Mouse (Mus musculus): Measurements from ENCODE around the gene Trhde. TPM values are rescaled to one million over a fixed set of nuclear protein-coding genes. Genes with fewer than 3 reads are reported as not detected.

The Trhde gene
- polyA plus RNA-seq, 1 experiment from 2014 or later: 0.07 TPM

DNA sequence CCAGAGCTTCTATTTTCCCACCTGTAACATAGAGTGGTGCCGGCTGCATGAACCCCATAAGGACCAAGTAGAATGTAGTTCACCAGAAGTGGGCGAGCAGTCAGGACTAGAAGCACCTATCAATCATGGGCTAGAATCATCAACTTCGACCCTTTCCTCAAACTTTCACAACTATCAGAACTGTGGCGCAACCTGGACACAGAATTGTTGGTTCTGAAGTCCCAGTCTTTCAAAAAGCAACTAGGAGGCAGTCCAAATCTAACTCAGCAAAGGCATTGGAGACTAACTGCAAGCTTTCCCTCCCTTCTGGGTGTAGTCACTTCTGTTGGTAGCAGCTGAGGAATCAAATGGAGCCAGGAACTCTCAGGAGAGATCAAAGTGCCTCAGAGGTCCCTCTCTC is 2.6 kb downstream of the Trhde start:
- Histone ChIP-seq H3K9ac (ENCODE audit: low read length) (no peak overlapping the region), H3K27me3 (ENCODE audit: control insufficient read depth, insufficient read depth, low read length) (peaks cover 47% of the 10 kb centered on the region), H3K9me3 (replicated peaks; ENCODE audit: control insufficient read depth, low read length) (no peaks in the 10 kb centered on the region), H3K4me2 (ENCODE audit: low read depth, low read length) (no peak overlapping the region), H3K4me1 (ENCODE audit: control insufficient read depth, insufficient read depth, low read length) (peaks cover 8% of the 10 kb centered on the region), H3K27ac (ENCODE audit: low read length) (no peak overlapping the region), H3K36me3 (ENCODE audit: control insufficient read depth, insufficient read depth) (no peaks in the 10 kb centered on the region), H3K4me3 (ENCODE audit: low read length) (no peak overlapping the region)
- ATAC-seq (replicated peaks; ENCODE audit: extremely low read depth, insufficient read depth, low FRiP score): no peak
- 81% methylated on average over 4 of the region's 4 CpGs for WGBS

DNA sequence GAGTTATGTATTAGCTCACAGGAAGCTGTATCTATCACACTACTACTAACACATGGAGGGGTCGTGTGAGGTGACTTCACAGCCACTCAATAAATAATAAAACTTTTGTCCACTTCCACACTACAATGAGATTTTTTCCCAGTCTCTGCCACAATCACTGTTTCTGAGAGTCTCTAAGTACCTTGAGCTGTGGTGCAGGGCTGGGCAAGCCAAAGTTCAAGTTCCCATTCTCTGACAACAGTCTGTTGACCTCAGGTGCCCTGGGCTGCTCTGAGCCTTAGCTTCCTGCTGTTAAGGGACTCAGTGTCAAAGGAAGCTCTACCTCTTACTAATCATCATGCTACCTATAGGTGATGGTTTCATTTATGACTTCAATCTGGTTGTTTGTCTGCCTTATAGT is 3.3 kb downstream of the Trhde start:
- H3K4me3 ChIP-seq (ENCODE audit: low read length): no peak overlapping the region
- peaks cover 45% of the 10 kb centered on the region for H3K27me3 ChIP-seq (ENCODE audit: control insufficient read depth, insufficient read depth, low read length)
- no peak overlapping the region for H3K4me2 ChIP-seq (ENCODE audit: low read depth, low read length)
- H3K9ac ChIP-seq (ENCODE audit: low read length): no peak overlapping the region
- H3K36me3 ChIP-seq (ENCODE audit: control insufficient read depth, insufficient read depth): no peaks in the 10 kb centered on the region
- no peak overlapping the region for H3K27ac ChIP-seq (ENCODE audit: low read length)
- peaks cover 8% of the 10 kb centered on the region for H3K4me1 ChIP-seq (ENCODE audit: control insufficient read depth, insufficient read depth, low read length)
- H3K9me3 ChIP-seq (replicated peaks; ENCODE audit: control insufficient read depth, low read length): no peaks in the 10 kb centered on the region
- WGBS: 58% methylated on average over 1 of the region's 1 CpGs
- no peak for ATAC-seq (replicated peaks; ENCODE audit: extremely low read depth, insufficient read depth, low FRiP score)

DNA sequence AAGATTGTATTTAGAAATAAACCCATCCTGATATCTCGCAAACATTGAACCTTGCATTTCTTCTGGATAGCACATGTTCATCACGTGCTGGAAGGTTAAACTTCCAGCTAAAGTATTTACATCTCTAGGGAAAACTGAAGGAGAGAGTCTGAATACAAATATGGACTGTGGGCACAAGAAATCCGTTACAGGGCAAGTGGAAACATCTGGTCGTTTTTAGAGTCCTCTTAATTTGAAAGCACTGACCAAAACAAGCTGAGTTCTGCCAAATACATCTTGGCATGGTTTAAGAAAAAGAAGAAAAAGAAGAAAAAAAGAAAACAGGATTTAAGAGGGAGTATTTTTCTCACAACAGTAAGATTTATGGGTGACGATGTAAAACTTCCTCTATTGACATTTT is 3.9 kb downstream of the Trhde start:
- Histone ChIP-seq H3K27ac (ENCODE audit: low read length) (no peak overlapping the region), H3K4me3 (ENCODE audit: low read length) (no peak overlapping the region), H3K9ac (ENCODE audit: low read length) (no peak overlapping the region), H3K36me3 (ENCODE audit: control insufficient read depth, insufficient read depth) (no peaks in the 10 kb centered on the region), H3K9me3 (replicated peaks; ENCODE audit: control insufficient read depth, low read length) (no peaks in the 10 kb centered on the region), H3K4me2 (ENCODE audit: low read depth, low read length) (no peak overlapping the region), H3K4me1 (ENCODE audit: control insufficient read depth, insufficient read depth, low read length) (peaks cover 8% of the 10 kb centered on the region), H3K27me3 (ENCODE audit: control insufficient read depth, insufficient read depth, low read length) (peaks cover 41% of the 10 kb centered on the region)
- WGBS: 59% methylated on average over 5 of the region's 5 CpGs
- ATAC-seq (replicated peaks; ENCODE audit: extremely low read depth, insufficient read depth, low FRiP score): no peak

- 62% methylated on average over 1 of the region's 1 CpGs for WGBS
Observed at GRCm38 (mm10) chr10:114797664-114798063, 4.4 kb downstream of the Trhde start.

GRCm38 (mm10) chr10:114796872-114797271 is 5.2 kb downstream of the Trhde start:
- H3K9me3 ChIP-seq (replicated peaks; ENCODE audit: control insufficient read depth, low read length): no peaks in the 10 kb centered on the region
- ATAC-seq (replicated peaks; ENCODE audit: extremely low read depth, insufficient read depth, low FRiP score): no peak
- WGBS: 68% methylated on average over 5 of the region's 5 CpGs
- H3K4me3 ChIP-seq (ENCODE audit: low read length): no peak overlapping the region
- peaks cover 27% of the 10 kb centered on the region for H3K27me3 ChIP-seq (ENCODE audit: control insufficient read depth, insufficient read depth, low read length)
- no peak overlapping the region for H3K4me2 ChIP-seq (ENCODE audit: low read depth, low read length)
- no peaks in the 10 kb centered on the region for H3K36me3 ChIP-seq (ENCODE audit: control insufficient read depth, insufficient read depth)
- no peak overlapping the region for H3K27ac ChIP-seq (ENCODE audit: low read length)
- 0 out of 2 replicates have a peak, but pooled peaks cover 3% of the 10 kb centered on the region for H3K4me1 ChIP-seq (ENCODE audit: control insufficient read depth, insufficient read depth, low read length)
- no peak overlapping the region for H3K9ac ChIP-seq (ENCODE audit: low read length)

More at GRCm38 (mm10) chr10:114797664-114798063, 4.4 kb downstream of the Trhde start:
- Histone ChIP-seq H3K9ac (ENCODE audit: low read length) (no peak overlapping the region), H3K27ac (ENCODE audit: low read length) (no peak overlapping the region), H3K9me3 (replicated peaks; ENCODE audit: control insufficient read depth, low read length) (no peaks in the 10 kb centered on the region), H3K36me3 (ENCODE audit: control insufficient read depth, insufficient read depth) (no peaks in the 10 kb centered on the region), H3K27me3 (ENCODE audit: control insufficient read depth, insufficient read depth, low read length) (peaks cover 35% of the 10 kb centered on the region), H3K4me3 (ENCODE audit: low read length) (no peak overlapping the region), H3K4me1 (ENCODE audit: control insufficient read depth, insufficient read depth, low read length) (peaks cover 8% of the 10 kb centered on the region), H3K4me2 (ENCODE audit: low read depth, low read length) (no peak overlapping the region)
- no peak for ATAC-seq (replicated peaks; ENCODE audit: extremely low read depth, insufficient read depth, low FRiP score)

GRCm38 (mm10) chr10:114794214-114794613 is 7.9 kb downstream of the Trhde start:
- Histone ChIP-seq H3K4me1 (ENCODE audit: control insufficient read depth, insufficient read depth, low read length) (no peaks in the 10 kb centered on the region), H3K27ac (ENCODE audit: low read length) (no peak overlapping the region), H3K9ac (ENCODE audit: low read length) (no peak overlapping the region), H3K36me3 (ENCODE audit: control insufficient read depth, insufficient read depth) (no peaks in the 10 kb centered on the region), H3K4me3 (ENCODE audit: low read length) (no peak overlapping the region), H3K27me3 (ENCODE audit: control insufficient read depth, insufficient read depth, low read length) (peaks cover 1% of the 10 kb centered on the region), H3K9me3 (replicated peaks; ENCODE audit: control insufficient read depth, low read length) (no peaks in the 10 kb centered on the region), H3K4me2 (ENCODE audit: low read depth, low read length) (no peak overlapping the region)
- 53% methylated on average over 6 of the region's 6 CpGs for WGBS
- no peak for ATAC-seq (replicated peaks; ENCODE audit: extremely low read depth, insufficient read depth, low FRiP score)

GRCm38 (mm10) chr10:114765914-114766313 is 36.2 kb downstream of the Trhde start:
- no peak overlapping the region for H3K9ac ChIP-seq (ENCODE audit: low read length)
- ATAC-seq (replicated peaks; ENCODE audit: extremely low read depth, insufficient read depth, low FRiP score): no peak
- WGBS: 66% methylated on average over 4 of the region's 4 CpGs
- no peaks in the 10 kb centered on the region for H3K36me3 ChIP-seq (ENCODE audit: control insufficient read depth, insufficient read depth)
- no peaks in the 10 kb centered on the region for H3K9me3 ChIP-seq (replicated peaks; ENCODE audit: control insufficient read depth, low read length)
- H3K4me2 ChIP-seq (ENCODE audit: low read depth, low read length): no peak overlapping the region
- no peaks in the 10 kb centered on the region for H3K4me1 ChIP-seq (ENCODE audit: control insufficient read depth, insufficient read depth, low read length)
- H3K27me3 ChIP-seq (ENCODE audit: control insufficient read depth, insufficient read depth, low read length): no peaks in the 10 kb centered on the region
- H3K27ac ChIP-seq (ENCODE audit: low read length): no peak overlapping the region
- H3K4me3 ChIP-seq (ENCODE audit: low read length): no peak overlapping the region

GRCm38 (mm10) chr10:114762125-114762524 is 40.0 kb downstream of the Trhde start:
- H3K9me3 ChIP-seq (replicated peaks; ENCODE audit: control insufficient read depth, low read length): no peaks in the 10 kb centered on the region
- 79% methylated on average over 7 of the region's 7 CpGs for WGBS
- H3K27ac ChIP-seq (ENCODE audit: low read length): no peak overlapping the region
- no peak overlapping the region for H3K4me2 ChIP-seq (ENCODE audit: low read depth, low read length)
- no peak for ATAC-seq (replicated peaks; ENCODE audit: extremely low read depth, insufficient read depth, low FRiP score)
- no peaks in the 10 kb centered on the region for H3K27me3 ChIP-seq (ENCODE audit: control insufficient read depth, insufficient read depth, low read length)
- H3K9ac ChIP-seq (ENCODE audit: low read length): no peak overlapping the region
- no peaks in the 10 kb centered on the region for H3K36me3 ChIP-seq (ENCODE audit: control insufficient read depth, insufficient read depth)
- H3K4me3 ChIP-seq (ENCODE audit: low read length): no peak overlapping the region
- H3K4me1 ChIP-seq (ENCODE audit: control insufficient read depth, insufficient read depth, low read length): no peaks in the 10 kb centered on the region

- no peaks in the 10 kb centered on the region for H3K9me3 ChIP-seq (replicated peaks; ENCODE audit: control insufficient read depth, low read length)
- no peak overlapping the region for H3K4me2 ChIP-seq (ENCODE audit: low read depth, low read length)
- 49% methylated on average over 3 of the region's 3 CpGs for WGBS
- ATAC-seq (replicated peaks; ENCODE audit: extremely low read depth, insufficient read depth, low FRiP score): no peak
- no peaks in the 10 kb centered on the region for H3K4me1 ChIP-seq (ENCODE audit: control insufficient read depth, insufficient read depth, low read length)
- no peak overlapping the region for H3K4me3 ChIP-seq (ENCODE audit: low read length)
- no peak overlapping the region for H3K9ac ChIP-seq (ENCODE audit: low read length)
- no peaks in the 10 kb centered on the region for H3K27me3 ChIP-seq (ENCODE audit: control insufficient read depth, insufficient read depth, low read length)
- no peaks in the 10 kb centered on the region for H3K36me3 ChIP-seq (ENCODE audit: control insufficient read depth, insufficient read depth)
- H3K27ac ChIP-seq (ENCODE audit: low read length): no peak overlapping the region
Observed at GRCm38 (mm10) chr10:114759240-114759639, 42.9 kb downstream of the Trhde start.

DNA sequence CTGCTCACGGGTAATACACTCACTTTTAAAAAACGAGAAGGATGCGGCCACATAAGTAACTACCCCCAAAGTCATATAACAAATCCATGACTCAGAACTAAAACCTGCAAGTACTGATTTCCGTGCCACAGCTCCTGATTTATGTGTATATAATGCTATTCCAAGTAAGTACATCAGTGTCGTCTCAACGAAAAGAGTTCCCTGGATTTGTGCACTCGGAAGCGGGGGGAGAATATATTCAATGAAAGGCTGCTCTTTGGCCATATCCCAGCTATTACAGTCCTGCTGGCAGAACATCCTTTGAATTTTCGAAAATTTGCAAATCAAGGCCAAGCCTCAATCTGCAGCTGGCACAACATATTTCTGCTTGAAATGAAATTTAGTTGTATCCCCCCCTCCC is 43.5 kb downstream of the Trhde start:
- Histone ChIP-seq H3K27me3 (ENCODE audit: control insufficient read depth, insufficient read depth, low read length) (no peaks in the 10 kb centered on the region), H3K9ac (ENCODE audit: low read length) (no peak overlapping the region), H3K4me3 (ENCODE audit: low read length) (no peak overlapping the region), H3K36me3 (ENCODE audit: control insufficient read depth, insufficient read depth) (no peaks in the 10 kb centered on the region), H3K9me3 (replicated peaks; ENCODE audit: control insufficient read depth, low read length) (no peaks in the 10 kb centered on the region), H3K4me2 (ENCODE audit: low read depth, low read length) (no peak overlapping the region), H3K27ac (ENCODE audit: low read length) (no peak overlapping the region), H3K4me1 (ENCODE audit: control insufficient read depth, insufficient read depth, low read length) (no peaks in the 10 kb centered on the region)
- no peak for ATAC-seq (replicated peaks; ENCODE audit: extremely low read depth, insufficient read depth, low FRiP score)
- WGBS: 78% methylated on average over 9 of the region's 9 CpGs

Data from heart, embryonic 16.5 days (tissue).